Mouse (Mus musculus): ENCODE results near the gene Serpine2. TPM values are rescaled to one million over a fixed set of nuclear protein-coding genes. Genes with fewer than 3 reads are reported as not detected.
A peak's percentile ranks its signal among the peaks of the same experiment; 100 is the strongest.

Serpine2 gene
- polyA plus RNA-seq, 1 experiment from 2014 or later, result 157 TPM

GRCm38 (mm10) chr1:79802858-79803427 lies 58.0 kb downstream of the Serpine2 start:
- peak; percentile 82 for ATAC-seq (ENCODE audit: low FRiP score)
- WGBS, result 61% methylated on average over 11 of the region's 11 CpGs
- H3K4me3 ChIP-seq, result no peak overlapping the region

DNA sequence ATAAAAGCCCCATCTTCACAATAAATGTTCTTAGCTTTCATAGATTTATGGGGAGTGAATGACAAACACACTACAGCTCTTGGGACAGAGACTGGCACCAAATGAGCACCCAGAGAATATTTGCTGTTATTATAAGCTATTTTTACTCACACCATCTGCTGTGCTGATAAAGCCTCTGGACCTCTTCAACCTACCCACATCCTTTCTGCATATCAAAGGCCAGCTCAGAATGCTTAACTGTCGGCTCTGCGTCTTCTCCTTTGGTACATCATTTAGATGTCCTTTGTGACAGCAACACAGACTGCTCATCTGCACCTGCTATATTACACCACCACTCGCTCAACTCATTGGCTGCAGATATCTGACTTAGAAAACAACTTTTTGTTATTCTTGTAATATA lies 63.9 kb downstream of the Serpine2 start:
- H3K9ac ChIP-seq, result no peak overlapping the region
- no peak overlapping the region for H3K4me2 ChIP-seq (replicated peaks)
- H3K27me3 ChIP-seq, result no peaks in the 10 kb centered on the region
- no peaks in the 10 kb centered on the region for H3K9me3 ChIP-seq (replicated peaks)
- no peak overlapping the region for H3K27ac ChIP-seq
- no peaks in the 10 kb centered on the region for H3K4me1 ChIP-seq
- no peak overlapping the region for H3K4me3 ChIP-seq
- H3K36me3 ChIP-seq, result 0 out of 2 replicates have a peak, but pooled peaks cover 2% of the 10 kb centered on the region
- WGBS, result 83% methylated on average over 3 of the region's 3 CpGs
- ATAC-seq (ENCODE audit: low FRiP score), result no peak

More at GRCm38 (mm10) chr1:79802858-79803427, 58.0 kb downstream of the Serpine2 start:
- Histone ChIP-seq H3K4me1 (no peaks in the 10 kb centered on the region), H3K27ac (no peak overlapping the region), H3K9me3 (replicated peaks) (no peaks in the 10 kb centered on the region), H3K9ac (no peak overlapping the region), H3K4me2 (replicated peaks) (no peak overlapping the region), H3K36me3 (0 out of 2 replicates have a peak, but pooled peaks cover 2% of the 10 kb centered on the region), H3K27me3 (no peaks in the 10 kb centered on the region)

- H3K4me1 ChIP-seq, result no peaks in the 10 kb centered on the region
- no peak overlapping the region for H3K4me2 ChIP-seq (replicated peaks)
- H3K4me3 ChIP-seq, result no peak overlapping the region
- WGBS, result 72% methylated on average over 7 of the region's 7 CpGs
- peak; percentile 69; the same call in 1 of the 2 replicates for ATAC-seq (ENCODE audit: low FRiP score)
- H3K9ac ChIP-seq, result no peak overlapping the region
- H3K9me3 ChIP-seq (replicated peaks), result no peaks in the 10 kb centered on the region
- no peak overlapping the region for H3K27ac ChIP-seq
- H3K36me3 ChIP-seq, result peaks cover 19% of the 10 kb centered on the region
- H3K27me3 ChIP-seq, result no peaks in the 10 kb centered on the region
Observed at GRCm38 (mm10) chr1:79786267-79786927, 74.6 kb downstream of the Serpine2 start.

- peaks cover 53% of the 10 kb centered on the region for H3K36me3 ChIP-seq
- no peaks in the 10 kb centered on the region for H3K4me1 ChIP-seq
- no peak overlapping the region for H3K9ac ChIP-seq
- no peak overlapping the region for H3K4me2 ChIP-seq (replicated peaks)
- no peak overlapping the region for H3K27ac ChIP-seq
- no peak for ATAC-seq (ENCODE audit: low FRiP score)
- H3K27me3 ChIP-seq, result no peaks in the 10 kb centered on the region
- H3K9me3 ChIP-seq (replicated peaks), result no peaks in the 10 kb centered on the region
- no peak overlapping the region for H3K4me3 ChIP-seq
- 82% methylated on average over 3 of the region's 3 CpGs for WGBS
Observed at GRCm38 (mm10) chr1:79782433-79782832, 78.5 kb downstream of the Serpine2 start.

- no peaks in the 10 kb centered on the region for H3K27me3 ChIP-seq
- no peak for ATAC-seq (ENCODE audit: low FRiP score)
- peaks cover 48% of the 10 kb centered on the region for H3K36me3 ChIP-seq
- H3K4me3 ChIP-seq, result no peak overlapping the region
- no peak overlapping the region for H3K4me2 ChIP-seq (replicated peaks)
- H3K4me1 ChIP-seq, result peaks cover 4% of the 10 kb centered on the region
- H3K27ac ChIP-seq, result no peak overlapping the region
- no peak overlapping the region for H3K9ac ChIP-seq
- H3K9me3 ChIP-seq (replicated peaks), result no peaks in the 10 kb centered on the region
- WGBS, result 86% methylated on average over 11 of the region's 11 CpGs
Observed at GRCm38 (mm10) chr1:79778011-79778410, 83.0 kb downstream of the Serpine2 start.

- Histone ChIP-seq H3K9me3 (replicated peaks) (no peaks in the 10 kb centered on the region), H3K9ac (peak within 1 kb of the TSS; percentile 90), H3K27me3 (no peaks in the 10 kb centered on the region), H3K27ac (peak within 1 kb of the TSS; percentile 92), H3K4me3 (peak within 1 kb of the TSS; percentile 86), H3K4me2 (replicated peaks) (peak within 1 kb of the TSS; percentile 65), H3K36me3 (peaks cover 30% of the 10 kb centered on the region), H3K4me1 (peaks cover 4% of the 10 kb centered on the region)
- under 1% methylated on average over 38 of the region's 38 CpGs for WGBS
- peak; percentile 99 for ATAC-seq (ENCODE audit: low FRiP score)
Observed at GRCm38 (mm10) chr1:79775927-79776458, 85.0 kb downstream of the Serpine2 start, which contains the start of the genes Mrpl44 and Wdfy1. Gene Mrpl44 (plus strand): TSS chr1:79776018. Gene Wdfy1 (minus strand): TSS chr1:79776143.

GRCm38 (mm10) chr1:79774164-79774780 lies 86.7 kb downstream of the Serpine2 start:
- Histone ChIP-seq H3K27ac (no peak overlapping the region), H3K4me1 (peaks cover 4% of the 10 kb centered on the region), H3K4me2 (replicated peaks) (no peak overlapping the region), H3K36me3 (peaks cover 13% of the 10 kb centered on the region), H3K4me3 (no peak overlapping the region), H3K9me3 (replicated peaks) (no peaks in the 10 kb centered on the region), H3K9ac (no peak overlapping the region), H3K27me3 (no peaks in the 10 kb centered on the region)
- no peak for ATAC-seq (ENCODE audit: low FRiP score)
- WGBS, result 79% methylated on average over 4 of the region's 4 CpGs

DNA sequence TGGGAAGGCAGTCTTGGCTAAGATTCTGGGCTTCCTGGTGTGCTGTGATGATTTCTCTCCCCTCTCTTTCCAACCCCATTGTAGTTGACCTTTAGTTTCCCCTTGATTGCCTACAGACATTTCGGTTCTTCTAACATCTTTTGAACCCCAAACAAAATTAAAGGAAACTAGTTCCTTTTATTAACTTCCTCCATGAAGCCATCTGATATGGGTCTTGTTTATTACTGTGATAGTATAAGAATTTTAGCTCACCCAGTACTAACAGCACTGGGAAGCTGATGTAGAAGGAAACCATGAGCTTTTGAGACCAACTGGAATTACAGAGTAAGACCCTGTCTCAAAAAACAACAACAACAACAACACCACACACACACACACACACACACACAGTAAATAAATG lies 92.7 kb downstream of the Serpine2 start:
- no peak for ATAC-seq (ENCODE audit: low FRiP score)
- no peaks in the 10 kb centered on the region for H3K4me1 ChIP-seq
- no peak overlapping the region for H3K4me2 ChIP-seq (replicated peaks)
- H3K9me3 ChIP-seq (replicated peaks), result no peaks in the 10 kb centered on the region
- H3K27me3 ChIP-seq, result no peaks in the 10 kb centered on the region
- WGBS, result 84% methylated on average over 1 of the region's 1 CpGs
- no peaks in the 10 kb centered on the region for H3K36me3 ChIP-seq
- no peak overlapping the region for H3K4me3 ChIP-seq
- no peak overlapping the region for H3K27ac ChIP-seq
- H3K9ac ChIP-seq, result no peak overlapping the region

DNA sequence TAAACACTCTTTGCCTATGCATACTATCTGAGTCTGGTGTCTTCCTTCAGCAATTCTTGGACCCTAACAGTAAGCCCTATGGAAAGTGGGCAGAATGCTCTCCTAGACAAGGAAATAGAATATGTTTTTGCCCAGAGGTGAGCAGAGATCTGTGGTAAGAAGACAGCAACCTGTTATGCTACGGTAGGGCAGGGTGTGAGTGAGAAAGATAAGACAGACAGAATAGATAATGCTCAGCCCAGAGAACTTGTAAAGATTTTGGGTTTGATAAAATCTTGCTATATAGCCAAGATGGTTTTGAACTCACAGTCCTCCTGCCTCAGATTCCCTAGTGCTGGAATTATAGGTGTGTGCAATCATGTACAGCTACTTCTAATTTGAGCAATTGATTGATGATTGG lies 96.5 kb downstream of the Serpine2 start:
- Histone ChIP-seq H3K4me1 (peaks cover 18% of the 10 kb centered on the region), H3K27me3 (no peaks in the 10 kb centered on the region), H3K4me3 (no peak overlapping the region), H3K4me2 (replicated peaks) (no peak overlapping the region), H3K9ac (no peak overlapping the region), H3K27ac (no peak overlapping the region), H3K36me3 (no peaks in the 10 kb centered on the region), H3K9me3 (replicated peaks) (no peaks in the 10 kb centered on the region)
- 88% methylated on average over 1 of the region's 1 CpGs for WGBS
- no peak for ATAC-seq (ENCODE audit: low FRiP score)

DNA sequence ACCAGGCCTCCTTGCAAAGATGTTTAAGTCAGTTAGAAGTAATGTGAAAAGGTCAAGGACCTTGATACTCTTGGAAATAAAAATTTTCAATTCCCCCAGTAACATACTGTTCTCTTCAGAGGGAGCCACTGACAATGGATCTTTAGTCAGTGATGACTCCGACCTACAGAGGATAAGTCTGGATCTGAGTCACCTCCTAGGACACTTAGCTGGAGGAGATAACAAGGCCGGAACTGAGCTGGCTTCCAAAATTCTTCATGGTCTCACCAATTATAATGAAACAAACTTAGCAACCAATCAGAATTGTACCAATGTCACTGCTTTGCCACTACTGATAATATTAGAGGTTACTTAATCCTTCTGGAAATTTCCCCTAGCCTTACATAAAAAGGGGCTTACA lies 96.9 kb downstream of the Serpine2 start:
- ATAC-seq (ENCODE audit: low FRiP score), result no peak
- H3K27me3 ChIP-seq, result no peaks in the 10 kb centered on the region
- H3K27ac ChIP-seq, result no peak overlapping the region

GRCm38 (mm10) chr1:79762282-79763250 lies 98.4 kb downstream of the Serpine2 start:
- peak overlapping the region; percentile 84; the same call in 1 of the 2 replicates for H3K4me3 ChIP-seq

More for the DNA sequence above, 96.9 kb downstream of the Serpine2 start:
- Histone ChIP-seq H3K9ac (no peak overlapping the region), H3K4me1 (peaks cover 18% of the 10 kb centered on the region), H3K9me3 (replicated peaks) (no peaks in the 10 kb centered on the region), H3K4me2 (replicated peaks) (no peak overlapping the region), H3K4me3 (no peak overlapping the region), H3K36me3 (no peaks in the 10 kb centered on the region)
- 86% methylated on average over 2 of the region's 2 CpGs for WGBS

More at GRCm38 (mm10) chr1:79762282-79763250, 98.4 kb downstream of the Serpine2 start:
- Histone ChIP-seq H3K4me1 (peaks cover 18% of the 10 kb centered on the region), H3K4me2 (replicated peaks) (peak overlapping the region; percentile 86), H3K27ac (no peak overlapping the region; the same call in 1 of the 2 replicates), H3K27me3 (no peaks in the 10 kb centered on the region), H3K9me3 (replicated peaks) (no peaks in the 10 kb centered on the region), H3K9ac (0 out of 2 replicates have a peak overlapping the region, but pooled peaks have one; percentile 35), H3K36me3 (no peaks in the 10 kb centered on the region)
- no peak for ATAC-seq (ENCODE audit: low FRiP score)
- WGBS, result 67% methylated on average over 16 of the region's 16 CpGs
